ENCODE assay signal across 14 mouse cellular contexts in genomic region chrX:110810001-110810578, GRCm38 (mm10). TPM values are rescaled to one million over a fixed set of nuclear protein-coding genes. Genes with fewer than 3 reads are reported as not detected.
DNase-seq lines count a peak whose midpoint lies in the region; ATAC-seq and TF ChIP-seq lines count a peak whose summit lies in the region.
"Had no signal": no experiment of that assay in that cellular context is flagged by ENCODE, and none has a peak within 500 bp of the region (broad histone marks: within the 10 kb centered on the region; RNA-seq: fewer than 3 reads in every experiment).

No protein-coding gene starts in this region.

- no peak for DNase-seq in forebrain, embryonic 11.5 days (ENCODE audit: low spot score)
- no peak for DNase-seq in hindbrain, postnatal 0 days (ENCODE audit: low spot score)
- DNase-seq in cerebellum, adult 11 months, result no peak
- DNase-seq in heart, postnatal 25 days (ENCODE audit: low spot score), result no peak
- DNase-seq in kidney, postnatal 36 days, result no peak
- DNase-seq: cerebellum, adult 11-12 months; right cerebral cortex, postnatal 14 days; thymus, postnatal 25 days had no signal

- whole genome bisulfite sequencing in forebrain, embryonic 11.5 days, result 30% methylated on average over 4 of the region's 4 CpGs
- 21% methylated on average over 4 of the region's 4 CpGs for WGBS in forebrain, embryonic 16.5 days
- 30% methylated on average over 4 of the region's 4 CpGs for WGBS in hindbrain, postnatal 0 days
- 18% methylated on average over 4 of the region's 4 CpGs for WGBS in neural tube, embryonic 12.5 days

- no peaks in the 10 kb centered on the region for H3K9me3 ChIP-seq in forebrain, embryonic 11.5 days (ENCODE audit: control insufficient read depth, low read length)
- no peaks in the 10 kb centered on the region for H3K9me3 ChIP-seq in forebrain, embryonic 16.5 days (ENCODE audit: control insufficient read depth, low read length)
- no peaks in the 10 kb centered on the region for H3K9me3 ChIP-seq in hindbrain, postnatal 0 days (ENCODE audit: low read length)
- no peaks in the 10 kb centered on the region for H3K9me3 ChIP-seq in neural tube, embryonic 12.5 days
- H3K9me3 ChIP-seq: kidney, embryonic 15.5 days; limb, embryonic 12.5 days had no signal

- no peak overlapping the region for H3K4me3 ChIP-seq in forebrain, embryonic 11.5 days (ENCODE audit: low read depth, low read length)
- H3K4me3 ChIP-seq in forebrain, embryonic 16.5 days (replicated peaks; ENCODE audit: low read length), result peak overlapping the region; percentile 18
- H3K4me3 ChIP-seq in hindbrain, postnatal 0 days (ENCODE audit: low read length), result no peak overlapping the region
- H3K4me3 ChIP-seq in neural tube, embryonic 12.5 days, result no peak overlapping the region; the same call in 1 of the 2 replicates
- H3K4me3 ChIP-seq: kidney, embryonic 15.5 days; limb, embryonic 12.5 days had no signal

- no peak for ATAC-seq in forebrain, embryonic 11.5 days (replicated peaks; ENCODE audit: low FRiP score)
- ATAC-seq in forebrain, embryonic 16.5 days, result no peak
- ATAC-seq in hindbrain, postnatal 0 days, result no peak
- ATAC-seq in neural tube, embryonic 12.5 days (ENCODE audit: low FRiP score, low read depth), result peak; percentile 14; the same call in 1 of the 2 replicates

- intact Hi-C loops in heart, postnatal 25 days (cut with DNase I), result no loop called here

- H3K4me2 ChIP-seq in forebrain, embryonic 11.5 days (ENCODE audit: low read depth, low read length, severe bottlenecking), result no peak overlapping the region; the same call in 1 of the 2 replicates
- peak overlapping the region; percentile 42 for H3K4me2 ChIP-seq in forebrain, embryonic 16.5 days (ENCODE audit: low read length)
- H3K4me2 ChIP-seq in hindbrain, postnatal 0 days (ENCODE audit: low read depth, low read length), result peak overlapping the region; percentile 58; the same call in 1 of the 2 replicates
- peak overlapping the region; percentile 38 for H3K4me2 ChIP-seq in neural tube, embryonic 12.5 days (replicated peaks)
- H3K4me2 ChIP-seq: kidney, embryonic 15.5 days; limb, embryonic 12.5 days had no signal

- H3K27me3 ChIP-seq in forebrain, embryonic 11.5 days (ENCODE audit: control insufficient read depth, insufficient read depth, low read length), result no peaks in the 10 kb centered on the region
- no peaks in the 10 kb centered on the region for H3K27me3 ChIP-seq in forebrain, embryonic 16.5 days (replicated peaks; ENCODE audit: control insufficient read depth, insufficient read depth, low read length)
- no peaks in the 10 kb centered on the region for H3K27me3 ChIP-seq in hindbrain, postnatal 0 days (ENCODE audit: insufficient read depth, low read length)
- no peaks in the 10 kb centered on the region for H3K27me3 ChIP-seq in neural tube, embryonic 12.5 days (replicated peaks)

- no peak overlapping the region for H3K9ac ChIP-seq in forebrain, embryonic 11.5 days (ENCODE audit: low read length)
- no peak overlapping the region for H3K9ac ChIP-seq in forebrain, embryonic 16.5 days (replicated peaks; ENCODE audit: low read depth, low read length)
- no peak overlapping the region for H3K9ac ChIP-seq in hindbrain, postnatal 0 days (replicated peaks; ENCODE audit: low read length)
- no peak overlapping the region for H3K9ac ChIP-seq in neural tube, embryonic 12.5 days
- H3K9ac ChIP-seq: kidney, embryonic 15.5 days; limb, embryonic 12.5 days had no signal

- TF ChIP-seq CTCF in hindbrain, postnatal 0 days (IDR thresholded peaks at IDR 0.05; ENCODE audit: low read depth), result no peak

- no peaks in the 10 kb centered on the region for H3K36me3 ChIP-seq in forebrain, embryonic 11.5 days (ENCODE audit: control insufficient read depth, insufficient read depth, low read length)
- no peaks in the 10 kb centered on the region for H3K36me3 ChIP-seq in forebrain, embryonic 16.5 days (ENCODE audit: control insufficient read depth, insufficient read depth)
- H3K36me3 ChIP-seq in hindbrain, postnatal 0 days (ENCODE audit: insufficient read depth, low read length), result no peaks in the 10 kb centered on the region
- no peaks in the 10 kb centered on the region for H3K36me3 ChIP-seq in neural tube, embryonic 12.5 days
- H3K36me3 ChIP-seq: kidney, embryonic 15.5 days; limb, embryonic 12.5 days had no signal

- H3K27ac ChIP-seq in forebrain, embryonic 11.5 days (ENCODE audit: low read depth, low read length), result peak overlapping the region; percentile 43; the same call in 1 of the 2 replicates
- peak overlapping the region; percentile 83 for H3K27ac ChIP-seq in forebrain, embryonic 16.5 days (ENCODE audit: low read length)
- H3K27ac ChIP-seq in hindbrain, postnatal 0 days, result peak overlapping the region; percentile 62; the same call in 1 of the 2 replicates
- peak overlapping the region; percentile 26; the same call in 1 of the 2 replicates for H3K27ac ChIP-seq in neural tube, embryonic 12.5 days
- H3K27ac ChIP-seq: kidney, embryonic 15.5 days; limb, embryonic 12.5 days had no signal

- peaks cover 2% of the 10 kb centered on the region; the same call in 1 of the 2 replicates for H3K4me1 ChIP-seq in forebrain, embryonic 11.5 days (replicated peaks; ENCODE audit: control insufficient read depth, insufficient read depth, low read length)
- H3K4me1 ChIP-seq in forebrain, embryonic 16.5 days (replicated peaks; ENCODE audit: control insufficient read depth, insufficient read depth, low read length), result 0 out of 2 replicates have a peak, but pooled peaks cover 7% of the 10 kb centered on the region
- no peaks in the 10 kb centered on the region for H3K4me1 ChIP-seq in hindbrain, postnatal 0 days (ENCODE audit: insufficient read depth, low read length)
- no peaks in the 10 kb centered on the region for H3K4me1 ChIP-seq in neural tube, embryonic 12.5 days
- H3K4me1 ChIP-seq: limb, embryonic 12.5 days had no signal

RNA-seq across cellular contexts. Expression of gene Pou3f4, which starts 4.0 kb away (rescaled TPM):
- polyA plus RNA-seq in forebrain, embryonic 11.5 days (2014; fragmentation: Nextera tagmentation; extraction: Ambion mirVana), result 8.3 and 10.1 TPM in 2 replicates
- polyA plus RNA-seq in forebrain, embryonic 16.5 days (2015; fragmentation: Nextera tagmentation; extraction: Ambion mirVana), result 9.7 and 10.4 TPM in 2 replicates
- total RNA-seq in hindbrain, postnatal 0 days (2014; rRNA removed), result 14.9 and 19.3 TPM in 2 replicates
- 5.1 and 5.5 TPM in 2 replicates for polyA plus RNA-seq in hindbrain, postnatal 0 days (2015; fragmentation: Nextera tagmentation; extraction: Ambion mirVana)
- 9.0 and 14.4 TPM in 2 replicates for polyA plus RNA-seq in neural tube, embryonic 12.5 days (2016; fragmentation: Nextera tagmentation; extraction: Ambion mirVana)
- not detected for total RNA-seq in heart, postnatal 25 days (2021)
- total RNA-seq: granulocyte monocyte progenitor cell, adult 5-6 weeks; monocyte, adult 5-6 weeks had no signal

Comparison
In these comparisons a context has a peak if more than half of its experiments do, and no peak if none do; other contexts are left out.
1. H3K27ac ChIP-seq: peak in every context shown above with its lines; median percentile 83 in forebrain, embryonic 16.5 days; 62 in hindbrain, postnatal 0 days; 43 in forebrain, embryonic 11.5 days; 26 in neural tube, embryonic 12.5 days.